Mouse (Mus musculus): Measurements from ENCODE around the gene Vsx2.

DNA sequence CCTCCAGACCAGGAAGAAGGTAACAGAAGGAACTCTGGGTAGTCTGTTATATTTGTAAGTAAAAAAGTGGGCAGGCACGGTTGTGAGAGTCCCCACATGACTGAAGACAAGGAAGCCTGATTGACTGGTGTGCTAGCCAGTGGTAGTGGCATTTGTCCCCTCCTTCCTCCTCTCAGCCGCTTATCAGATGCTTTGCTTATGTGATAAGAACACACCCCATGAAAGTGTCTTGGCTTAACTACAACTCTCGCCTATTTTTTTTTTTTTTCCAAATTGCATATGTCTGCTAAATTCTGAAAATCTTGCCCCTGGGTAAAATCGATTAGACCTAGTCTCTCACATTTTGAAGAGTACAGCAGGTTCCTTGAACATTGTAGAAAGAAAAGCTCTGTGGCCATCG, 39.1 kb upstream of the Vsx2 start:
- TF ChIP-seq CTCF (IDR thresholded peaks at IDR 0.05; ENCODE audit: extremely low read depth, insufficient read depth, low read length) (no peak), POLR2A (IDR thresholded peaks at IDR 0.05; ENCODE audit: extremely low read depth, insufficient read depth, low read length) (no peak)

Data from cortical plate, adult 2 months (tissue).